25 mouse cellular contexts compared by ENCODE assay signal in the genomic region with DNA sequence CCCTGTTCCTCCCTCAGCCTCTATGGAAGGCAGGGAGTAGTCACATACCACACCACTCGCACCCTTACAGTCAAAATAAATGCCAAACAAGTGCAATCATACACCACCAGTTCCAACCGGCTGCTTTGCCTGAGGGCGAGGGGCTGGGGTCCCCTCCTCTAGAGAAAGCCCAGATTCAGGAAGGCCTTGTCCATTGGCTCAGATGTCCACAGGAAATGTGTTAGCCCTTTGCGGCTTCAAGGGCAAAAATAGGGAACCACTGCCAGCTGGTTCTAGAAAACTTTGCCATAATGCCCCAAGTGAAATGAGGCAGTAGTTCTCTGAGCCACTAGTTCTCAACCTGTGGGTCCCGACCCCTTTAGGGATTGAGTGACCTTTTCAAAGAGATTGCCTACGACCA. TPM values are rescaled to one million over a fixed set of nuclear protein-coding genes. Genes with fewer than 3 reads are reported as not detected.
DNase-seq lines count a peak whose midpoint lies in the region; ATAC-seq and TF ChIP-seq lines count a peak whose summit lies in the region.
"Had no signal": no experiment of that assay in that cellular context is flagged by ENCODE, and none has a peak within 500 bp of the region (broad histone marks: within the 10 kb centered on the region; RNA-seq: fewer than 3 reads in every experiment).

No protein-coding gene starts in this region.

- 84% methylated on average over 6 of the region's 6 CpGs for WGBS in forebrain, postnatal 0 days
- WGBS in forebrain, embryonic 12.5 days, result 81% methylated on average over 6 of the region's 6 CpGs

- H3K36me3 ChIP-seq in forebrain, postnatal 0 days (ENCODE audit: insufficient read depth), result no peaks in the 10 kb centered on the region
- H3K36me3 ChIP-seq in forebrain, embryonic 12.5 days (replicated peaks), result no peaks in the 10 kb centered on the region
- H3K36me3 ChIP-seq: G1E; hindbrain, embryonic 12.5 days; limb, embryonic 15.5 days; midbrain, embryonic 10.5 days; neural tube, embryonic 15.5 days; stomach, embryonic 15.5 days had no signal

- no peak overlapping the region for H3K4me3 ChIP-seq in forebrain, postnatal 0 days (ENCODE audit: low read depth, low read length)
- H3K4me3 ChIP-seq in forebrain, embryonic 12.5 days (replicated peaks), result no peak overlapping the region
- H3K4me3 ChIP-seq: hindbrain, embryonic 12.5 days; left cerebral cortex, adult 2 months; limb, embryonic 15.5 days; midbrain, embryonic 10.5 days; neural tube, embryonic 15.5 days; stomach, embryonic 15.5 days had no signal

- H3K4me2 ChIP-seq in forebrain, postnatal 0 days (ENCODE audit: low read depth), result no peak overlapping the region
- no peak overlapping the region for H3K4me2 ChIP-seq in forebrain, embryonic 12.5 days
- H3K4me2 ChIP-seq: hindbrain, embryonic 12.5 days; limb, embryonic 15.5 days; lung, embryonic 14.5 days; neural tube, embryonic 15.5 days; stomach, embryonic 15.5 days had no signal

- no peak for TF ChIP-seq CTCF in forebrain, postnatal 0 days (IDR thresholded peaks at IDR 0.05; ENCODE audit: low read depth)

- no peak overlapping the region for H3K9ac ChIP-seq in forebrain, postnatal 0 days
- H3K9ac ChIP-seq in forebrain, embryonic 12.5 days, result no peak overlapping the region
- H3K9ac ChIP-seq: hindbrain, embryonic 12.5 days; limb, embryonic 15.5 days; liver, embryonic 14.5 days; lung, embryonic 14.5 days; neural tube, embryonic 15.5 days; stomach, embryonic 15.5 days had no signal

- H3K27ac ChIP-seq in forebrain, postnatal 0 days (ENCODE audit: low read depth, low read length), result no peak overlapping the region
- no peak overlapping the region for H3K27ac ChIP-seq in forebrain, embryonic 12.5 days
- H3K27ac ChIP-seq: hindbrain, embryonic 12.5 days; kidney, postnatal 0 days; left cerebral cortex, adult 2 months; limb, embryonic 15.5 days; liver, embryonic 14.5 days; midbrain, embryonic 10.5 days; neural tube, embryonic 15.5 days; stomach, embryonic 15.5 days had no signal

- no peaks in the 10 kb centered on the region for H3K27me3 ChIP-seq in forebrain, postnatal 0 days (ENCODE audit: insufficient read depth, low read length)
- H3K27me3 ChIP-seq in forebrain, embryonic 12.5 days, result no peaks in the 10 kb centered on the region
- H3K27me3 ChIP-seq: hindbrain, embryonic 12.5 days; limb, embryonic 15.5 days; neural tube, embryonic 15.5 days; stomach, embryonic 15.5 days had no signal

- DNase-seq in heart, adult 18-20 months, result peak; percentile 15 to 33
- DNase-seq in heart, postnatal 14 days, result no peak
- peak; percentile 43 for DNase-seq in 416B (ENCODE audit: low read depth)
- no peak for DNase-seq in forebrain, postnatal 0 days
- DNase-seq in adrenal gland, postnatal 10 days, result no peak
- DNase-seq: cerebellum, adult 9-10 months; kidney, adult 2 months; layer of hippocampus, adult 9-11 months; lung, embryonic 14.5 days; thymus, adult 18-20 months; thymus, postnatal 36 days had no signal

- intact Hi-C loops in heart, postnatal 14 days (cut with DNase I), result no loop called here

- H3K9me3 ChIP-seq in forebrain, postnatal 0 days (ENCODE audit: low read length), result no peaks in the 10 kb centered on the region
- no peaks in the 10 kb centered on the region for H3K9me3 ChIP-seq in forebrain, embryonic 12.5 days
- H3K9me3 ChIP-seq: G1E; hindbrain, embryonic 12.5 days; limb, embryonic 15.5 days; midbrain, embryonic 10.5 days; neural tube, embryonic 15.5 days; stomach, embryonic 15.5 days had no signal

- peak; percentile 67 for ATAC-seq in common myeloid progenitor, adult 5-6 weeks (replicated peaks; ENCODE audit: low read depth, poor library complexity, severe bottlenecking)
- peak; percentile 30 to 34; a peak in 1 of 4 replicates for ATAC-seq in hematopoietic stem cell, adult 5-6 weeks (replicated peaks in 1 of 2; ENCODE audit: insufficient read depth in 1 of 2, low FRiP score in 2 of 2, low TSS enrichment in 1 of 2, low read depth in 1 of 2, poor library complexity in 2 of 2, severe bottlenecking in 2 of 2)
- no peak for ATAC-seq in forebrain, postnatal 0 days
- ATAC-seq in forebrain, embryonic 12.5 days (ENCODE audit: low FRiP score), result no peak

- no peaks in the 10 kb centered on the region for H3K4me1 ChIP-seq in forebrain, postnatal 0 days (ENCODE audit: insufficient read depth)
- H3K4me1 ChIP-seq in forebrain, embryonic 12.5 days, result no peaks in the 10 kb centered on the region
- H3K4me1 ChIP-seq: hindbrain, embryonic 12.5 days; limb, embryonic 15.5 days; neural tube, embryonic 15.5 days; stomach, embryonic 15.5 days had no signal

RNA-seq across cellular contexts. Expression of a gene that starts 36.6 kb away (rescaled TPM):
- under 1 TPM in 1 of 2 experiments, not detected in 1; 0.21 TPM for total RNA-seq in heart, adult 18-20 months (2021)
- under 1 TPM; 0.05 to 0.10 TPM for total RNA-seq in heart, postnatal 14 days (2021)
- 0.05 TPM in 1 of 2 replicates, not detected in the other for total RNA-seq in common myeloid progenitor, adult 5-6 weeks (2017)
- 0.30 TPM in 1 of 2 replicates, not detected in the other for total RNA-seq in hematopoietic stem cell, adult 5-6 weeks (2017)
- 0.48 and 0.77 TPM in 2 replicates for total RNA-seq in forebrain, postnatal 0 days (2014; rRNA removed)
- 0.12 and 0.16 TPM in 2 replicates for polyA plus RNA-seq in forebrain, postnatal 0 days (2015; fragmentation: Nextera tagmentation; extraction: Ambion mirVana)
- total RNA-seq in adrenal gland, postnatal 10 days (2021), result under 1 TPM in 1 of 2 experiments, not detected in 1; 0.15 TPM
- not detected in 2 replicates for polyA plus RNA-seq in forebrain, embryonic 12.5 days (2016; fragmentation: Nextera tagmentation; extraction: Ambion mirVana)
- total RNA-seq: gastrocnemius, adult 18-20 months had no signal
- polyA plus RNA-seq: G1E; heart, embryonic 16.5 days; hindbrain, embryonic 12.5 days; kidney, postnatal 0 days; midbrain, embryonic 10.5 days; neural tube, embryonic 15.5 days had no signal

Comparison
In these comparisons a context has a peak if more than half of its experiments do, and no peak if none do; other contexts are left out.
1. DNase-seq: peak in heart, adult 18-20 months (2 of 2) and 416B (single experiment); none in heart, postnatal 14 days (0 of 2), forebrain, postnatal 0 days (single experiment) and adrenal gland, postnatal 10 days (single experiment).
2. ATAC-seq: peak in common myeloid progenitor, adult 5-6 weeks (single experiment) and hematopoietic stem cell, adult 5-6 weeks (2 of 2); none in forebrain, postnatal 0 days (single experiment) and forebrain, embryonic 12.5 days (single experiment).